Mouse (Mus musculus): Measurements from ENCODE around the gene Iqub.
A peak's percentile ranks its signal among the peaks of the same experiment; 100 is the strongest.

Gene Iqub

GRCm38 (mm10) chr6:24470571-24471132 is 44.2 kb downstream of the Iqub start:
- DNase-seq (ENCODE audit: low spot score in 2 of 2): no peak

DNA sequence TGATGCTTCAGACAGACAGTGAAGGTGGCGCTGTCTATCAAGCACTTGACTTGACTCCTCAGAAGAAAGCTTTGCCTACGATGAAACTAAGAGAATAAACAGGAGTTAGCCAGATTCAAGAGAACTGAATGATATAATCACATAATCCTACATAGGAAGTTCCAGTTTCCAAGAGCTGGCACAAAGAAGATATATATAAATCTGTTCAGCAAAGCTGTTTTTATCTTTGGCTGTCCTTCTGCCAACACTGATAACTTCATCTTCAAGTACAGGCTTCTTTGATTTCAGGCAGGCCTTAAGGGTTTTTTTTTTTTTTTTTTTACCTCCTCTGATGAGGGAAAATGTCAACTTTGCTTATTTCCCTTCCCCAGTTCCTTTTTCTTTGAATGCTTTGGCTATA is 44.7 kb downstream of the Iqub start:
- no peak for DNase-seq (ENCODE audit: low spot score in 2 of 2)

- peak in 1 of 2 experiments; percentile 4 for DNase-seq (ENCODE audit: low spot score in 2 of 2)
Observed at GRCm38 (mm10) chr6:24456097-24456496, 58.8 kb downstream of the Iqub start.

- no peak for DNase-seq (ENCODE audit: low spot score in 2 of 2)
Observed at GRCm38 (mm10) chr6:24451026-24451821, 63.6 kb downstream of the Iqub start.

DNA sequence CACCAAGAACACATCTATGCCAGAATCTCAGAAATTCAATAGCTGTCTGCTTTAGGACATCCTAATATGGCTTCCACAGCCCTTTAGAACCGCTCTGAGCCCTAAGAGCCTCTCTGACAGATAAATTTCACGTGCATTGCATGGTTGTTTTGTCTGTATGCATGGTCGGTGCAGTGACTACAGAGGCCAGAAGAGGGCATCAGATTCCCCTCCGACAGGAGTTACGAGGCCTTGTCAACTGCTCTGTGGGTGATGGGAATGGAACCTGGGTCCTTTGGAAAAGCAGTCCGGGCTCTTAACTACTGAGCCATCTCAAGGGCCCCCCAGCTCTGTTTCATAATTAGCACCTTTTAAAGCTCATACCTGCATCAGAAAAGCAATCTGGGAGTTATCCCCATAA is 64.6 kb downstream of the Iqub start:
- no peak for DNase-seq (ENCODE audit: low spot score in 2 of 2)

DNA sequence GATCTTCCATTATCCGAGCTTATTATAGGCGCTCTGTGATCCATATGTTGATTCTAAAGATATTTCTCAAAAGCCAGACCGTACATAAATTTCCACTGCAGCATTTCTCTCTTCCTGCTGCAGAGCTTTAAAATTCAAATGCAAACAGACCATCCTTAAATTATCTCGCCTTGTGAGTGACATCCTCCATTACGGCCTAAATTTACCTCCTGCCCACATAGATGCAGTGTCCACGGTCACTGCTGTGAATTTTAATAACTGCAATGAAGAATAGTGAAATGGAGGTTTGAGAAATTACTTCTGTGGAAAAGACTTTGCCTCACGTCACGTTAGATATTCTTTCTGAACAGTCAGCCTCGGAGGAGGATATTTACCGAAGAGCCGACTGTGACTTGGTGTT is 98.8 kb downstream of the Iqub start:
- DNase-seq (ENCODE audit: low spot score in 2 of 2): no peak

GRCm38 (mm10) chr6:24415500-24415899 is 99.4 kb downstream of the Iqub start:
- no peak for DNase-seq (ENCODE audit: low spot score in 2 of 2)

DNA sequence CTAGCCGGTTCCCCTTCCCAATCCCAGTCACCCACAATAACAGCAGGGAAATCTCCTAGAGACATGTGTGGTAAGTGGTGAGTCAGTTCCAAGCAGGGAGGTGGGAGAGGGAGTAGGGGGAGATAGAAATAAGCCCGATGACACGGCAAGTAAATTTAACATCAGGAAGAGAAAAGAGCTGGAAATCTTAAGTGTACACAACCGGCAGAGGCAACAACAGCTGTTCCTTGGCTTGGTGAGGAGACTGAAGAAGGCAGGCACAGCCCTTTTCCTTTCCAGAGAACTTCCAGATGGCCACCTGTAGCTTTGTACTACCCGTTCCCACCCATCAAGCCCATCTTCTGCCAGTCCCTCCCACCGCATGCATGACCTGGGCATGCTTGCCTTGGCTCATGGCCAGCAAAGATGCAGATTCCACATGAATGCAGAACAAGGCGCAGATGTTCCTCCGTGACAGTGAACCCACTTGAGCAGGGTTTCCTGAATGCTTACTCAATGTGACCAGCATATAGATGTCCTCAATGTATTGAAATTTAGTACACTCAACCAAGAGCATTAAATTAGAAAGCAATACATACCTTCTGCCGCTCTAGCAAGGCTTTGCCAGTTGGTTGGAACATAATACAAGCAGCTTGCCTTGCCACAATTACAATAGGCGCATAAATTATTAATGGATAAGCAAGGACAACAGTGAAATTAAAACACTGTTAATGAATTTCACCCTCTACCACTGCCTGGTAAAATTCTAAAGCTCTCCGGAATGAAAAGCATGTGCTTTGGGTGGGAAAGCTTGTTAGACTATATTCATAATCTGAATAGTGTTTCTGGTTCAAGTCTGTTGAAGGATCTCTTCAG is 106.1 kb downstream of the Iqub start:
- no peak for DNase-seq (ENCODE audit: low spot score in 2 of 2)

GRCm38 (mm10) chr6:24407743-24408142 is 107.1 kb downstream of the Iqub start:
- DNase-seq (ENCODE audit: low spot score in 2 of 2): no peak

GRCm38 (mm10) chr6:24397237-24397647 is 117.6 kb downstream of the Iqub start:
- DNase-seq (ENCODE audit: low spot score in 2 of 2): no peak

Measured in spleen, postnatal 14 days (tissue).